Mouse (Mus musculus): Measurements from ENCODE around the gene Itga2b.

The Itga2b gene

GRCm38 (mm10) chr11:102455740-102456396, 14.1 kb downstream of the Itga2b start:
- DNase-seq = peak; percentile 45

- no peak for DNase-seq
Observed at GRCm38 (mm10) chr11:102453131-102453530, 16.8 kb downstream of the Itga2b start.

- DNase-seq = peak; percentile 52
Observed at GRCm38 (mm10) chr11:102449043-102450008, 20.6 kb downstream of the Itga2b start.

- peak; percentile 54 for DNase-seq
Observed at GRCm38 (mm10) chr11:102448327-102448726, 21.6 kb downstream of the Itga2b start.

- DNase-seq = peak; percentile 52
Observed at GRCm38 (mm10) chr11:102447497-102447896, 22.4 kb downstream of the Itga2b start, which contains the start of gene Fam171a2. Gene Fam171a2 (minus strand): TSS chr11:102447682.

GRCm38 (mm10) chr11:102446581-102447461, 23.1 kb downstream of the Itga2b start:
- no peak for DNase-seq

- DNase-seq = no peak
Observed at GRCm38 (mm10) chr11:102445891-102446361, 24.0 kb downstream of the Itga2b start.

GRCm38 (mm10) chr11:102445264-102445890, 24.5 kb downstream of the Itga2b start:
- DNase-seq = no peak

GRCm38 (mm10) chr11:102444781-102445180, 25.1 kb downstream of the Itga2b start:
- no peak for DNase-seq

GRCm38 (mm10) chr11:102444321-102444720, 25.6 kb downstream of the Itga2b start:
- DNase-seq = no peak

- DNase-seq = no peak
Observed at GRCm38 (mm10) chr11:102443740-102444139, 26.2 kb downstream of the Itga2b start.

- no peak for DNase-seq
Observed at GRCm38 (mm10) chr11:102442089-102442488, 27.8 kb downstream of the Itga2b start.

GRCm38 (mm10) chr11:102441434-102441833, 28.5 kb downstream of the Itga2b start:
- no peak for DNase-seq

GRCm38 (mm10) chr11:102440255-102440654, 29.7 kb downstream of the Itga2b start:
- DNase-seq = no peak

- DNase-seq = peak; percentile 61
Observed at GRCm38 (mm10) chr11:102439093-102440082, 30.5 kb downstream of the Itga2b start.

GRCm38 (mm10) chr11:102438212-102439092, 31.5 kb downstream of the Itga2b start:
- DNase-seq = peak; percentile 72

- peak; percentile 78 for DNase-seq
Observed at GRCm38 (mm10) chr11:102437120-102438061, 32.5 kb downstream of the Itga2b start.

- DNase-seq = no peak
Observed at GRCm38 (mm10) chr11:102436471-102436790, 33.5 kb downstream of the Itga2b start.

All from layer of hippocampus, adult 9-11 months (tissue).